Mouse (Mus musculus) layer of hippocampus, adult 9-11 months (tissue): ENCODE results near the gene Ppp2r5a.

Experiments
- DNase-seq: peaks from one replicate; pipeline ENCODE4 v3.0.0; 2022

Gene Ppp2r5a

GRCm38 (mm10) chr1:191417111-191417510 lies 14.0 kb upstream of the Ppp2r5a start:
- DNase-seq = no peak

DNA sequence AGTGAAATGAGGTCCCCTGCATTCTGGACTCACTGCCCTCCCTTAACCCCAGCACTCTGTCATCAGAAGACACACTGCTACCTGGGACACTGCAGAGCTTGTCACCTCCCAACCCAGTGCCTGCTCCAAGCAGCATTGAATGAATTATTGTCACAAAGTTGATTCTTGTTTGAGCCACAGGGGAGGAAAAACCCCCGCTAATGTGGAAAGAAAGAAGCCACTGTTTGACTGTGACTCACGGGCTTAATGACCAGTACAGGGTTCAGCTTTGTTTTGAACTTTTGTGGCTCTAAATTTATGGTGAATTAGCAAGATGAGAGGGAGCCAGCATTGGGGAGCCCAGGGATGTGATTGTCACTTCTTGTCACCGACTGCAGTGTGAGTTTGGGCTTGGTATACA lies 13.5 kb upstream of the Ppp2r5a start:
- DNase-seq = peak; percentile 56

DNA sequence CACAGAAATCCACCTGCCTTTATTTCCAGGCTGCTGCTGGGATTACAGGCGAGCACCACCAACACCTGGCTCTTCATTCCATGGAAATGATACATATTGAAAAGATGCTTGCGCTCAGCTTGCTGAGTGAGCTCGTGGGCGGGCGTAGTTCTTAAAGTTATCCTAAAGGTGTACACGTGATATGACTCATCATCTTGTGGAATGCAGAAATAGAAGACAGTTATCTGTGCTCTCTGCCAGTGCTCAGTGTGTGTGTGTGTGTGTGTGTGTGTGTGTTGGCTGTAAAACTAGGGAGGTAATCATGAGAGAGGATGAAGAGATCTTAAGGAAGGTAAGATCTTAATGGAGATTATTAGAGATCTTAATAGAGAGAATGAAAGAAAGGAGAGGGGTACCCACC lies 11.4 kb upstream of the Ppp2r5a start:
- peak; percentile 56 for DNase-seq

DNA sequence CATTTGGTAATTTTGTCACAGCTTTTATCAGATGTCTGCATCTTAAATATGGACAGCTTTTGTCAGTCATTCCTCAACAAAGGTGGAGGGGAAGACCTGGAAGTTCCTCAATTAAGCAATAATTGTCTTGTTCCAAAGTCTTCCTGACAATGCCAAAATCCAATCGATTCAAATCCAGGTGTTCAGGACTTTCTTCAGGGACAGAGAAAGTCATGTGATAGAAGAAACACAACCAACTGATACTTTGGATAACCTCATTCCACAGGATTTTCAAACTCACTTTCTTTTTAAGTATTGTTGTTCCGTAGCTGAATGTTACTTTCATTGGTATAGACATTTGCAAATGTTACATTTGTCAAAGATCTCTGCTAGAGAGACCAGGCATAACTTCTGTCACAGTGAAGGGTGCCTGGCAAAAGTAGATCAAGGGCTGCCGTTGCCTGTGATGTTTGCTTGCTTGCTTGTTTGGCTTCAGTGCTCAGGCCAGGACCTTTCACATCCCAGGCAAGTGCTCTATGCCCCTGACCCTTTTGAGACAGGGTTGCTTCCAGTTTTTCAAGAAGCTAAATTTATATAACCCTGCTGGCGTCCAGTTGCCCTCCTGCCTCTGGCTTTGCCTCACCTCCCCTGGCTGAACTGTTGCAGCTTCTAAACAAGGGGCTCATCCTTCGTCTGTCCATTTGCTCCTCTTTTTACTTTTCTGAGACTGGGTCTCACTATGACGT lies 10.8 kb upstream of the Ppp2r5a start:
- DNase-seq = no peak

DNA sequence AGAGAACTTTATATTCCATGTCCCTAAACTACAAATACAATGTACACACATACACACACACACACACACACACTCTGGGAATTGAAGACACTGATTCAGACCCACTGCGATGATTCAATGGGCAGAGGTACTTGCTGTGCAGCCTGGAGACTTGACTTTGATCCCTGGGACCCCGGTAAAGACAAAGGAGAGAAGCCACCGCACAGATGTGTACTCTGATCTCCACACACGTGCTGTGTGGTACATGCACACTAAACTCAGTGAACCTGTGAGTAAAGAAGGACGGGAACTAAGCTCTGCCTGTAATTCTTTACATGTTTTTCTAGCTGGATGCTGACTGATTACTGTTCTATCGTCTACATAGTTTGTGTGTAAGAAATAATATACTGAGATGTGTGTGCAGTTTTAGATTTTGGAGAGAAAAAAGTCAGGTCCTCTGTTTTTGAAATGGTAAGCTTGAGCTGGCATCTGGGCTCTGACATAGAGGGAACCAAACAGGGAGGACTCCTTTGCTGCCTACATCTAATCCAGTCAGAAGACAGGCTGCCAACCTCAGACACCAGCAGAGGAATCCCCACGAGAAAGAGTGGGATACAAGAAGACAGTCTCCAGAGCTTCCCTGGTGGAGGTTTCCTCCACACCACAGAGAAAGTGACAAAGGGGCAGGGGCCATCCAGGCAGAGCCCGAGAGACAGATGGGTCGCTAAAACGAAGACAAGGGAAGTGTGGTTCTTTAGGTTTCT lies 7.4 kb upstream of the Ppp2r5a start:
- DNase-seq = no peak

DNA sequence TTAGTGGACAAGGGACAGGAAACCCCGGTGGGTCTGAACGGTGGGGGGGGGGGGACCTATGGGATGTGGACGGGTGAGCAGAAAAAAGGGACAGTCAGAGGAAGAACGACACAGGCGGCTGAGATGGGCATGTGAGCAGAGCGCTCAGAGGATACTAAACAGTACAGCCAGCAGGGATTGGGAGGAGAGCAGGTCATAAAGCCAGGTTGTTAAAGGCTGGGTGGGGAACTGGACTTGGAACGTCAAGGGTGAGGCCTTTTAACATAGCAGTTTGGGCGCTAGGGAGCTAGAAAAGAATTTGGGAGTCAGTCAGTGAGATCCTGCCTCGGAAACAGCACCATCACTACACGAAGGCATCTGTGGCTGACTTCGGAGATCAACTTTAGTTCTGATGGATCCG lies 4.2 kb upstream of the Ppp2r5a start:
- no peak for DNase-seq

DNA sequence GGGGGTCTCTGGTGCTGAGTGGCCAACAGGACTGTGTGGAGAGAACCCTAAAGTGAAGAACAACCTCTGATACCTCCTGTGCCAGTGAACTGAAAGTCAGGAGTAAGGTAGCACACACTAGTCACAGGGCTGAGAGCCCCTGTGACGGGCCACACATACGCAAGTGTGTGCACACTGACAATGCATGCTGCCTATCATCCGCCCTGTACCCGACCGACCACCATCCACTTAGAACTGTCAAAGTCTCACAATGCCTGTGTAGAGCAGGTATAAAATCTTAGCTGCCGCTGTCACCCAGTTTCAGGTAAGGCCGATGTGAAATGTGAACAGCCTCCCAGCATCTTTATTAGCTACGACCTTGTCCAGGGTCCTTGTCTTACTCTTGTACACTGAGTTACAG lies 3.4 kb upstream of the Ppp2r5a start:
- no peak for DNase-seq

GRCm38 (mm10) chr1:191404721-191405329 lies 1.8 kb upstream of the Ppp2r5a start:
- DNase-seq = no peak

DNA sequence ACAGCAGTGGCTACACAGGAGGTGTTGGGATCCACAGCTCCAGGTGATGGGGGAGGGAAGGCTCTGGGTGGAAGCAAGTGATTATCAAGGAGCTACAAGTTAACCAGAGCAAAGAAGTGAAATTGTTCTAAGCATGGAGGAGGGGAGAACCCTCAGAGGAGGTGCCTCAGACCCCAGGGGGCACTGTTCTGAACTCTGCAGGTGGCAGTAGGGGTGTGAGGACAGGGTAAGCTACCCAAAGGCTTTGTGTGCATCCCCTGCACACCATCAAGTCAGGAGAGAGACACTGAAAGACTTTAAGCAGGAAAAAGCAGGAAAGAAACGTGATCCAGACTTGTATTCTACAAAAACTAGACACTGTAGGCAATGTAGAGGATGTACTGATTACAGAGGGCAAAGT lies 1.2 kb upstream of the Ppp2r5a start:
- no peak for DNase-seq

DNA sequence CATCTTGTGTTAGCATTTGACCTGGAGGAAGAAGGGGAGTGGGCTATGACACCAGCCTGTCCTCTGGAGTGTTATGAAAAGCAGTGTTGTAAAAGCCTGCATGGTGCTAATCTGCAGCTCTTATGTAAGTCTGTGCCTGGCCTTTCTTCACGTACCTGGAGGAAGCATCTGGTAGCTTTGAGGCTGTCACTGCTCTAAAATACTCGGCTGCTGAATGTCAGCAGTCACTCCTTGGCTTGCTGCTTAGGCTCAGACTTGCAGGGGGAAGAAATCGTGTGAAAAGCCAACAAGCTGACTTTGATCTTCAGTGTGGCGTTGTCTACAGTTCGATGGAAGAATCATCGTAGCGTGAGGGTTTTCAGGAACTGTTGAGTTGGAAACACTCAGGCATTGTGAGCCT lies 566 bp downstream of the Ppp2r5a start:
- DNase-seq = no peak

- peak; percentile 100 for DNase-seq
Observed at GRCm38 (mm10) chr1:191396897-191397849, 5.9 kb downstream of the Ppp2r5a start.

GRCm38 (mm10) chr1:191396446-191396845 lies 6.6 kb downstream of the Ppp2r5a start:
- no peak for DNase-seq

GRCm38 (mm10) chr1:191395871-191396433 lies 7.1 kb downstream of the Ppp2r5a start:
- DNase-seq = peak; percentile 40

DNA sequence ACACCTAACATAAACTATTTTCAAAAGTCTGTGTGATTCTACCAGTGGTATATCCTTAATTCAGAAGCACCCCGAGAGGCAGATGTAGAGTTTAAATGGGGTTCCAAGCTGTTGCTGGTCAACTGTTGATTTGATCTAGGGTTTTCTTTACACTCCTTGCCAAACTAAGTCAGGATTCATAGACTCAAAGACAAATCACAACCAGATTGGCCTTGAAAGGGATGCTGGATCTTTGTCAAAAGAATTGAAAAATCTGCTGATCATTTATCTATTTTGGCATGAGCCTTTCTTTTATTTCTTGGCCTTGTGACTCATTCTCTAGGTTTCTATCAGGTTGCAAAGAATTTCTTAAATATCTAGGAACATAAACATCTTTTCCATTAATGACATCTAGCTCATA lies 7.9 kb downstream of the Ppp2r5a start:
- DNase-seq = no peak

DNA sequence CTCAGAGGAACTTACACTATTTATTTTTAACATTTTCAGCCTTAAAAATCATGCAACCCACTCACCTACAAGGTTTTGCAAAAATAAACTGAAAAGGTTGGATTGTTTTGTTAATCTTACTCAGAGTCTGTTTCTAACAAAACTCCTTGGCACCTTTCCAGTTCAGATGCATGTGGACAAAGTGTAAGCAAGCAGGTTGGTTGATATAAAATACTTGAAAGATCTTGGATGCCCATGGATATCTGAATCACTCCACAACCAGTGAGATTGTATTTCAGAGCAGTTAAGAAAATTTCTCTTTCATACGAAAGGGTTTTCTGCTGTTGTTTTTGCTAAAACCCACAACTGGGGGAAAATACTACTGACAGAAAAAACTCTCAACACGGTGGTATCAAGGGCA lies 8.9 kb downstream of the Ppp2r5a start:
- DNase-seq = no peak

- no peak for DNase-seq
Observed at GRCm38 (mm10) chr1:191393536-191393935, 9.5 kb downstream of the Ppp2r5a start.

DNA sequence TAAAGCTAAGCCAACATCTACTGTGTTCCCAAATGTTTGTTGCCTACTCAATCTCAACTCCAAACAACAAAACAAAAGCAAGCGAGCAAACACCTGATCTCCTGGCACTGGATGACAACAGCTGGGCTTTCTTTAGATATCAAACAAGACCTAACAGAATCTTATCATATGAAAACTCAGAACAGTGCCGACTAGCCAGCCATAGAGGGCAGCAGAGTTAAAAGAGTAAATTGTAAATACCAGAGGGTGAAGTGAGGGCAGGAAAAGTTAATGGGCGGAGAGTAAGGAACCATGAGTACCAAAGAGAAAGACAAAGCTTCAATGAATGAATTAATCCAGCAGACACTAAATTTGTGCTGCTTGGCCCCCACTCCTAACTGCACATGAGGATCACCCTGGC lies 11.8 kb downstream of the Ppp2r5a start:
- peak; percentile 48 for DNase-seq

GRCm38 (mm10) chr1:191384786-191385430 lies 18.2 kb downstream of the Ppp2r5a start:
- no peak for DNase-seq

DNA sequence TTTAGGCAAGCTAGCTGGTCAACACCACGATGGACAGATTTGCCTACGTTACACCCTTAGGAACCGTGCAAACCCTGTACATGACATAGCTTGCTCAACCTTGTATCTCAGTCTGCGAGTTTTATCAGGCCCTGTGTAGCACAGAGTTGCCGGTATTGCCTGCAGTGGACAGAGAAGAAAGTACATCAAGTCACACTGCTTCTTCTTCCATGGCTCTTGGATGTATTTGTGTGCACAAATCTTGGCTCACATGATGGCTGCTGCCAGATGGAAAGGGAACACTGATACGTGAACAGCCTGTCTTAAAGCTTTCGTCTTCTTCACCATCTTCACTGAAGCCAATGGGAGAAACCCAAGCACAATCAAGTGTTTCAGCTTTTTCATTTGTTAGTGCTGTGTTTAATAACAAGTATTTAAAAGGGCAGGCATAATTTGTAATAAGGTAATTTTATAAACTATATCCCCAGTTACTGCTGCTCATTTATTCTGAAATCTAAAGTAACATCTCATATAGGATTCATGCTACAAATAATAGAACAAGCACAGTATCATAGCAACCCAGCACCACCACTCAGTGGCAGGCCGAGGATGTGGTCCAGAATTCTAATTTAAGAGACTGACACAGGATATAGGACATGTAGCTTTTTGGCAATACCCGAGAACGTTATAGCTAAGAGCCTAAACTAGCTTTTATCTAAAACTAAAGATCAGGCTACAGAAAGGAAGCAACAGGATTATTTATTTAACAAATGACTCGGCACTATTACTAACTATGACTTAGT lies 20.9 kb downstream of the Ppp2r5a start:
- peak; percentile 27 for DNase-seq

- DNase-seq = no peak
Observed at GRCm38 (mm10) chr1:191380843-191381242, 22.2 kb downstream of the Ppp2r5a start.

DNA sequence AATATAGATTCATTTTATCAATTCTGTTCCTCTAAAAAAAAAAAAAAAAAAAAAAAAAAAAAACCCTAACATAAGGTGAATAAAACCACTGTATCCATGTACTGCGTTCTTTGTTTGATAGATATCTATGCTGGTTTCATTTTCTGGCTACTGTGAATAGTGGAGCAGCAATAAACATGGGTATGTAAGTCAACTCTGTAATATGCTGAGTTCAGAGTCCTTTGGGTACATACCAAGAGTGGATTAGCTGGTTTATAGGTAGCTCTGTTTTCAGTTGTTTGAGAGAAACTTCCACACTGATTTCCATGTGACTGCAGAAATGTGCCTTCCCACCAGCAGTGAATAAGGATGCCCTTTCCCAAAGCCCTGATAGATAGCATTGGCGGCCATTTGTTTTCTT lies 25.0 kb downstream of the Ppp2r5a start:
- no peak for DNase-seq
